In genomic region chr2:165360861-165361260, GRCm38 (mm10) we compare ENCODE assay signal across 8 mouse cellular contexts. TPM values are rescaled to one million over a fixed set of nuclear protein-coding genes. Genes with fewer than 3 reads are reported as not detected.
DNase-seq lines count a peak whose midpoint lies in the region; ATAC-seq and TF ChIP-seq lines count a peak whose summit lies in the region.

No protein-coding gene starts in this region.

- peak; percentile 84 for TF ChIP-seq CTCF in ES-Bruce4 (IDR thresholded peaks at IDR 0.05; ENCODE audit: low read depth, low read length)
- peak; percentile 91 for TF ChIP-seq CTCF in lung, embryonic 14.5 days (IDR thresholded peaks at IDR 0.05; ENCODE audit: low read depth)

- 0 out of 2 replicates have a peak, but pooled peaks cover under 1% of the 10 kb centered on the region for H3K36me3 ChIP-seq in forebrain, embryonic 10.5 days (replicated peaks)
- peaks cover 1% of the 10 kb centered on the region; the same call in 1 of the 2 replicates for H3K36me3 ChIP-seq in forebrain, embryonic 13.5 days (ENCODE audit: poor library complexity, severe bottlenecking)
- no peaks in the 10 kb centered on the region for H3K36me3 ChIP-seq in ES-Bruce4 (ENCODE audit: control insufficient read depth, insufficient read depth, low read length, poor library complexity, severe bottlenecking)
- H3K36me3 ChIP-seq in lung, embryonic 14.5 days (ENCODE audit: insufficient read depth), result no peaks in the 10 kb centered on the region

- H3K4me3 ChIP-seq in forebrain, embryonic 10.5 days, result no peak overlapping the region
- H3K4me3 ChIP-seq in forebrain, embryonic 13.5 days, result no peak overlapping the region
- H3K4me3 ChIP-seq in ES-Bruce4 (ENCODE audit: low read depth, low read length), result no peak overlapping the region
- H3K4me3 ChIP-seq in lung, embryonic 14.5 days (ENCODE audit: low read depth, low read length), result no peak overlapping the region

- H3K27ac ChIP-seq in forebrain, embryonic 10.5 days, result no peak overlapping the region
- no peak overlapping the region for H3K27ac ChIP-seq in forebrain, embryonic 13.5 days
- no peak overlapping the region for H3K27ac ChIP-seq in ES-Bruce4 (ENCODE audit: insufficient read depth, low read length)
- H3K27ac ChIP-seq in lung, embryonic 14.5 days (ENCODE audit: low read depth), result no peak overlapping the region

- no peak; the same call in 1 of the 2 replicates for ATAC-seq in forebrain, embryonic 13.5 days
- peak; percentile 79; the same call in 1 of the 2 replicates for ATAC-seq in lung, embryonic 14.5 days (ENCODE audit: insufficient read depth)

- H3K9me3 ChIP-seq in forebrain, embryonic 10.5 days, result peaks cover 6% of the 10 kb centered on the region; the same call in 1 of the 2 replicates
- no peaks in the 10 kb centered on the region for H3K9me3 ChIP-seq in forebrain, embryonic 13.5 days (replicated peaks)
- no peaks in the 10 kb centered on the region for H3K9me3 ChIP-seq in ES-Bruce4 (replicated peaks; ENCODE audit: control insufficient read depth, insufficient read depth, low read length, poor library complexity, severe bottlenecking)
- no peaks in the 10 kb centered on the region for H3K9me3 ChIP-seq in lung, embryonic 14.5 days (ENCODE audit: low read depth, low read length)

- H3K4me2 ChIP-seq in forebrain, embryonic 13.5 days, result no peak overlapping the region
- no peak overlapping the region for H3K4me2 ChIP-seq in lung, embryonic 14.5 days

- no peak overlapping the region for H3K9ac ChIP-seq in forebrain, embryonic 13.5 days
- no peak overlapping the region for H3K9ac ChIP-seq in ES-Bruce4 (ENCODE audit: low read depth, poor library complexity, severe bottlenecking)
- H3K9ac ChIP-seq in lung, embryonic 14.5 days, result no peak overlapping the region

- peak; percentile 66 for DNase-seq in forebrain, embryonic 10.5 days (ENCODE audit: extremely low spot score, low spot score)
- DNase-seq in c-Kit-positive CD71-positive TER-119-positive erythroid progenitor cells, embryonic 14.5 days (ENCODE audit: low spot score), result peak; percentile 29
- DNase-seq in forelimb bud, embryonic 11.5 days (ENCODE audit: low read depth, low spot score), result peak; percentile 91
- peak; percentile 29 to 58 for DNase-seq in kidney, adult 8-10 months
- DNase-seq in lung, embryonic 14.5 days, result peak; percentile 93
- DNase-seq in retina, postnatal 1 day, result peak; percentile 84

- 3% methylated on average over 1 of the region's 1 CpGs for WGBS in forebrain, embryonic 10.5 days
- WGBS in forebrain, embryonic 13.5 days, result 0% methylated on average over 1 of the region's 1 CpGs
- WGBS in lung, embryonic 14.5 days, result 0% methylated on average over 1 of the region's 1 CpGs

- H3K4me1 ChIP-seq in forebrain, embryonic 10.5 days, result peaks cover 17% of the 10 kb centered on the region
- no peaks in the 10 kb centered on the region for H3K4me1 ChIP-seq in forebrain, embryonic 13.5 days
- no peaks in the 10 kb centered on the region for H3K4me1 ChIP-seq in ES-Bruce4 (ENCODE audit: control insufficient read depth, insufficient read depth, low read length)
- H3K4me1 ChIP-seq in lung, embryonic 14.5 days (ENCODE audit: insufficient read depth), result no peaks in the 10 kb centered on the region

- peaks cover 43% of the 10 kb centered on the region for H3K27me3 ChIP-seq in forebrain, embryonic 10.5 days (ENCODE audit: poor library complexity, severe bottlenecking)
- H3K27me3 ChIP-seq in forebrain, embryonic 13.5 days, result no peaks in the 10 kb centered on the region
- H3K27me3 ChIP-seq in ES-Bruce4 (ENCODE audit: control insufficient read depth, insufficient read depth, low read length, poor library complexity, severe bottlenecking), result no peaks in the 10 kb centered on the region
- H3K27me3 ChIP-seq in lung, embryonic 14.5 days (ENCODE audit: insufficient read depth, low read length), result 0 out of 2 replicates have a peak, but pooled peaks cover 6% of the 10 kb centered on the region

- TF ChIP-seq EP300 in ES-Bruce4 (IDR thresholded peaks at IDR 0.05; ENCODE audit: insufficient read depth, low read depth, low read length), result no peak

- TF ChIP-seq POLR2A in ES-Bruce4 (IDR thresholded peaks at IDR 0.05; ENCODE audit: insufficient read depth, low read length), result no peak

RNA-seq across cellular contexts. Expression of gene Zfp663, which starts 7.7 kb away (rescaled TPM):
- 4.7 and 4.9 TPM in 2 replicates for polyA plus RNA-seq in forebrain, embryonic 10.5 days (2016; fragmentation: Nextera tagmentation; extraction: Ambion mirVana)
- polyA plus RNA-seq in forebrain, embryonic 13.5 days (2015; fragmentation: Nextera tagmentation; extraction: Ambion mirVana), result 5.7 and 6.1 TPM in 2 replicates
- polyA plus RNA-seq in ES-Bruce4 (2011; ENCODE audit: insufficient read depth, insufficient read length, low read depth, missing spikeins), result not detected in 2 replicates
- polyA plus RNA-seq in lung, embryonic 14.5 days (2014; fragmentation: Nextera tagmentation; extraction: Ambion mirVana), result 0.96 and 1.1 TPM in 2 replicates

RNA-seq across cellular contexts. Expression of gene Zfp334, which starts 27.2 kb away (rescaled TPM):
- 20.3 and 21.1 TPM in 2 replicates for polyA plus RNA-seq in forebrain, embryonic 10.5 days (2016; fragmentation: Nextera tagmentation; extraction: Ambion mirVana)
- polyA plus RNA-seq in forebrain, embryonic 13.5 days (2015; fragmentation: Nextera tagmentation; extraction: Ambion mirVana), result 13.6 and 15.5 TPM in 2 replicates
- polyA plus RNA-seq in ES-Bruce4 (2011; ENCODE audit: insufficient read depth, insufficient read length, low read depth, missing spikeins), result 7.3 and 7.5 TPM in 2 replicates
- 10.9 and 12.0 TPM in 2 replicates for polyA plus RNA-seq in lung, embryonic 14.5 days (2014; fragmentation: Nextera tagmentation; extraction: Ambion mirVana)

RNA-seq across cellular contexts. Expression of gene Elmo2, which starts 34.6 kb away (rescaled TPM):
- 83.7 and 86.4 TPM in 2 replicates for polyA plus RNA-seq in forebrain, embryonic 10.5 days (2016; fragmentation: Nextera tagmentation; extraction: Ambion mirVana)
- 90.5 and 101 TPM in 2 replicates for polyA plus RNA-seq in forebrain, embryonic 13.5 days (2015; fragmentation: Nextera tagmentation; extraction: Ambion mirVana)
- 43.3 and 43.6 TPM in 2 replicates for polyA plus RNA-seq in ES-Bruce4 (2011; ENCODE audit: insufficient read depth, insufficient read length, low read depth, missing spikeins)
- 79.2 and 82.2 TPM in 2 replicates for polyA plus RNA-seq in lung, embryonic 14.5 days (2014; fragmentation: Nextera tagmentation; extraction: Ambion mirVana)

RNA-seq across cellular contexts. Expression of gene Ocstamp, which starts 39.3 kb away (rescaled TPM):
- polyA plus RNA-seq in forebrain, embryonic 10.5 days (2016; fragmentation: Nextera tagmentation; extraction: Ambion mirVana), result 0.05 and 0.15 TPM in 2 replicates
- polyA plus RNA-seq in forebrain, embryonic 13.5 days (2015; fragmentation: Nextera tagmentation; extraction: Ambion mirVana), result not detected in 2 replicates
- 0.24 TPM in 1 of 2 replicates, not detected in the other for polyA plus RNA-seq in ES-Bruce4 (2011; ENCODE audit: insufficient read depth, insufficient read length, low read depth, missing spikeins)
- not detected in 2 replicates for polyA plus RNA-seq in lung, embryonic 14.5 days (2014; fragmentation: Nextera tagmentation; extraction: Ambion mirVana)

Comparison
In these comparisons a context has a peak if more than half of its experiments do, and no peak if none do; other contexts are left out.
1. DNase-seq: peak in every context shown above with its lines; median percentile 93 in lung, embryonic 14.5 days; 91 in forelimb bud, embryonic 11.5 days; 84 in retina, postnatal 1 day; 66 in forebrain, embryonic 10.5 days; 44 in kidney, adult 8-10 months; 29 in c-Kit-positive CD71-positive TER-119-positive erythroid progenitor cells, embryonic 14.5 days.